Mouse (Mus musculus) bone marrow macrophage, adult 2 months (primary cell): ENCODE measurements around the gene Brwd1.

Source experiments
- CTCF ChIP-seq: IDR thresholded peaks from 2 replicates; pipeline ENCODE4 v1.5.1; 2012; ENCODE audit warnings: low read depth, mild to moderate bottlenecking, low read length, moderate library complexity
- POLR2A ChIP-seq: IDR thresholded peaks from 2 replicates; pipeline ENCODE4 v1.6.1; 2012; ENCODE audit warnings: mild to moderate bottlenecking, low read depth, low read length, borderline replicate concordance

- TF ChIP-seq POLR2A, result no peak
- no peak for TF ChIP-seq CTCF
These were observed 41.6 kb downstream of the Brwd1 start for GRCm38 (mm10) chr16:96040691-96041090.
